Mouse (Mus musculus) layer of hippocampus, adult 9-10 months (tissue): ENCODE measurements around the gene Aff1.

Experiments used
- DNase-seq: peaks from one replicate; pipeline ENCODE4 v3.0.0; 2022; ENCODE audit warnings: low spot score

The Aff1 gene

GRCm38 (mm10) chr5:103726281-103726938 lies 34.2 kb downstream of the Aff1 start:
- no peak for DNase-seq

GRCm38 (mm10) chr5:103727777-103728395 lies 35.7 kb downstream of the Aff1 start:
- DNase-seq: no peak

- no peak for DNase-seq
Observed at GRCm38 (mm10) chr5:103729225-103729624, 37.1 kb downstream of the Aff1 start.

- no peak for DNase-seq
Observed at GRCm38 (mm10) chr5:103730142-103730541, 38.0 kb downstream of the Aff1 start.

GRCm38 (mm10) chr5:103730727-103731126 lies 38.6 kb downstream of the Aff1 start:
- DNase-seq: no peak

- no peak for DNase-seq
Observed at GRCm38 (mm10) chr5:103732581-103732980, 40.4 kb downstream of the Aff1 start.

- DNase-seq: no peak
Observed at GRCm38 (mm10) chr5:103735411-103736112, 43.4 kb downstream of the Aff1 start.

- DNase-seq: no peak
Observed at GRCm38 (mm10) chr5:103736553-103737207, 44.5 kb downstream of the Aff1 start.

- no peak for DNase-seq
Observed at GRCm38 (mm10) chr5:103737208-103738066, 45.3 kb downstream of the Aff1 start.

- DNase-seq: no peak
Observed at GRCm38 (mm10) chr5:103738509-103738908, 46.3 kb downstream of the Aff1 start.

GRCm38 (mm10) chr5:103739163-103739562 lies 47.0 kb downstream of the Aff1 start:
- no peak for DNase-seq

GRCm38 (mm10) chr5:103740093-103740902 lies 48.1 kb downstream of the Aff1 start:
- no peak for DNase-seq

GRCm38 (mm10) chr5:103740903-103741246 lies 48.7 kb downstream of the Aff1 start:
- DNase-seq: no peak

- no peak for DNase-seq
Observed at GRCm38 (mm10) chr5:103741443-103741842, 49.3 kb downstream of the Aff1 start.

- DNase-seq: no peak
Observed at GRCm38 (mm10) chr5:103741992-103742391, 49.8 kb downstream of the Aff1 start.

- no peak for DNase-seq
Observed at GRCm38 (mm10) chr5:103744531-103744930, 52.4 kb downstream of the Aff1 start.

GRCm38 (mm10) chr5:103745635-103746034 lies 53.5 kb downstream of the Aff1 start:
- DNase-seq: no peak

- no peak for DNase-seq
Observed at GRCm38 (mm10) chr5:103746561-103747085, 54.4 kb downstream of the Aff1 start.

- no peak for DNase-seq
Observed at GRCm38 (mm10) chr5:103747098-103747497, 54.9 kb downstream of the Aff1 start.

- no peak for DNase-seq
Observed at GRCm38 (mm10) chr5:103748343-103748742, 56.2 kb downstream of the Aff1 start.
